Mouse (Mus musculus) E14TG2a.4 (cell line): ENCODE results near the gene Apobr.

Source experiments
- CTCF ChIP-seq: conservative IDR thresholded peaks from 2 replicates; pipeline ENCODE4 v1.5.1; 2014; ENCODE audit warnings: low read length
- POU5F1 ChIP-seq: IDR thresholded peaks from 2 replicates; pipeline ENCODE4 v1.6.1; 2014; ENCODE audit warnings: low read length, borderline replicate concordance

DNA sequence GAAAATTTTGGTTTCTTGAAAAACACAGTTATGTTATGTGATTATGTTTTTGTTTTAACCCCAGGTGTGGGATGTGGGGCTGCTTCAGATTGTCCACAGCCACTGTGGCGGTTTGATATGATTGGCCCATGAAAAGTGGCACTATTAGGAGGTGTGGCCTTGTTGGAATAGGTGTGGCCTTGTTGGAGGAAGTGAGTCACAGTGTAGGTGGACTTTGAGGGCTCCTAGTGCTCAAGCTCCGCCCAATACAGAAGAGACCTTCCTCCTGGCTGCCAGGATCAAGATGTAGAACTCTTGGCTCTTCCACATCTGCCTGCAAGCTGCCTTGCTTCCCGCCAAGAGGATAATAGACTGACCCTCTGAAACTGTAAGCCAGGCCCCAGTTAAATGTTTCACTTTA, 28.0 kb downstream of the Apobr start:
- TF ChIP-seq CTCF (no peak), POU5F1 (no peak)
